Mouse (Mus musculus): ENCODE data around the gene Cd81.

The Cd81 gene

GRCm38 (mm10) chr7:143020764-143021163, 31.8 kb upstream of the Cd81 start:
- DNase-seq (ENCODE audit: low spot score) = no peak

DNA sequence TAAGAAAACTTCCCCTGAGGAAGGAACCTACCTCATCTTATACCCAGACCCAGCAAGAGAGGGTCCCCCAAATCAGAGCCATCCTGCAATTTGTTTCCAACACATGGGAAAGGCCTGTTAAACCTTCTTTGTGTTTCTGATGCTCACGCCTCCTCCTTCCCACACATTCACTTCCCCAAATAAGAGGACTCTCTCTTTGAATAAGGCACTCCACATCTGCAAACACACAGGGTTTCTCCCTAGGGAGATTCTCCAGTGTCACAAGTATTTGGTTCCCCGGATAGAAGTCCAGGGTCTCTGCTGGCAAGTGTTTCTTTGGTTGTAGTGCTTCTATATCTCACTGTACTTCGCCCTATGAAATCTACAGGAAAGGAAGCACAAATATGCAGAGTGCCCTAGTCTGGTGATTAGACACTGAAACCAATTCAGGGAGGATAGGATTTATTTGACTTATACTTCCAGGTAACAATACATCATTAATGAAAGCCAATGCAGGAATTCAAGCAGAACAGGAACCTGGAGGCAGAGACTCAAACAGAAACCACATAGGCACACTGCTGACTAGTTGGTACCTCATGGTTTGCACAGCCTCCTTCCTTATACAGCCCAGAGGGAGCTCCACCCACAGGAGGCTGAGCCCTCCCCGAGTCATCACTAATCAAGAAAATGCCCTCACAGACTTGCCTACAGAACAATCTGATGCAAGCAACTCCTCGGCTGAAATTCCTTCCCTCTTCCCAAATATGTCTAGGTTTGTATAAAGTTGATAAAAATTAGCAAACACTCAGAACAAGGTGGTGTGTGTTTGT, 31.0 kb upstream of the Cd81 start:
- no peak for DNase-seq (ENCODE audit: low spot score)

DNA sequence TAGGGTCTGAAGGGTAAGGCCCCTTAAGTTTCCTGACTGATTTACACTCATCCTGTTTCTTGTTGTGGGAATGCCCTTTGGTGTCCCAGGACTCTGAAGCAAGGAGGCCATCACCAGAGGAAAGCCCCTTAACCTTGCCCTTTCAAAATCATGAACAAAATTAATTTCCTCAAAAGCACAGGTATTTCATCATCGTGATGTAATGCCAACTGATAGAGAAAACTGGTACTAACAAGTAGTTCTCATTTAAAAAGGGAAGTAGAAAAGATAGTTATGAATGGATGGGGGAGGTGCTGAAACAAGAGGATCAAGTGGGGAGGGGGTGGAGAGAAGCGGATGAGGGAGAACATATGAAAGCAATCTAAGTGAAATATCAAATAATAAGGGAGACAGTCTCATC, 29.0 kb upstream of the Cd81 start:
- no peak for DNase-seq (ENCODE audit: low spot score)

DNA sequence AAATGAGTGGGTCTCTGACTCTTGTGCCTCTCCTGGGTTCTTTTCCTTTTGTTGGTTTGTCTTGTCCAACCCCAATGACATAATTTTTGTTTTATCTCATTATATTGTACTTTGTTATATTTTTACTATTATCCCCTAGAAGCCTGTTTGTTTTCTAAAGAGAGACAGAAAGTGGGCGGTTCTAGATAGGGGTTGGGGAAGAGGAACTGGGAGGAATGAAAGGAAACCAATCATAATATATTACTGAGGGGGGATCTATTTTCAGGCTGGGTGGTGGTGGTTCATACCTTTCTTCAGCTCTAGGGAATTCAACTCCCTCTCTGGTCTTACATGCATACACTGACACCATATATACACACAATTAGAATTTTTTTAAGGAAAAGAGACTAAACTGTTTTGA, 28.2 kb upstream of the Cd81 start:
- DNase-seq (ENCODE audit: low spot score) = no peak

DNA sequence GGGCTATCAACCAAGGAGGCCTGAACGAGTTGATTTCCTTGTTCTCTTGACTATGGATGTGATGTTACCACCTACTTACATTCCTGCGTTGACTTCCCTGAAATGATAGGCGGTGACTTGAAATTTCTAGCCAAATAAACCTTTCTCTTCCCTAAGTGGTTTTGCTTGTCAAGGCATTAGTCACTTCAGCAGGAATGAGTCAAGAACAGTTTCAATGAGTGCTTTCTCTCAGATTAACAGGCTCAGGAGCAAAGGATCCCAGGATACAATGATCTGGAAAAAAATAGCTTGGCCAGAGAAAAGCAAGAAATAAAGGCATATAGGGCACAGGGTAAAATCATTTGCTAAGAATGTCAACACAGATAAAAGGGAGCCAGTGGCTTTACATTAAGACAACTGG, 27.0 kb upstream of the Cd81 start:
- DNase-seq (ENCODE audit: low spot score) = no peak

DNA sequence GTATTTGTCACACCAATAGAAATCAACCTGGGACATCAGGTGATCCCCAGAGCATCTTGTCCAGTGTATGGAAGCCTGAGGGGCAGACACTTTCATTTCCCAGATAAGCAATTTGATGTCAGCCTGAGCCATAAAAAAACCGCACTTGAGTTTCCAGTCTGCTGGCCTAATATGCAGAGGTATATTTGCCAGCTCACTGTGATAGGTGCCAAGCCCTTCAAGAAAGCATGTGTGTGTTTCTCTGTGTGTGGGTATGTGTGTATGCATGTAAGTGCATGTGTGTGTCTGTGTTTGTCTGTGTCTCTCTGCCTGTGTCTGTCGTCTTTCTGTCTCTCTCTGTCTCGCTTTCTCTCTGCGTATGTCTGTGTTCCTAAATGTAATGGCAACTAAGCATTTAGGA, 25.3 kb upstream of the Cd81 start:
- DNase-seq (ENCODE audit: low spot score) = no peak

DNA sequence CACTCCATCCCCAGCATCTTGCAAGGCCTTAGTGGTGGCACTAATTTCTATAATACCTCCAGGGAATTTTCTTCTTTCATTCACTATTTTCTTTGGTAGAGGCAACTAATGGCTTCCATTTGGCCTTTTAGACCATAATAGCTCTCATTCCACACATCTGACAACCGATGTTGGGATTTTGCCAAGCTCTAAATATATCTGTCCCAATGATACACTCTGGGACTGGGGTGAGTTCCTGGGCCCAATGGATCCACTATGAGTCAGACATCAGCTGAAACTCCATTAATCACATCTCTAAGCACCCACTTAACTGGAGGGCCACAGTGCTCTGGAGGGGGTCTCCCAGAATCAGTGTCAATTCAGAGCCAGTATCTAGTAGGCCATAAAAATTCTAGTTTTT, 20.7 kb upstream of the Cd81 start:
- no peak for DNase-seq (ENCODE audit: low spot score)

GRCm38 (mm10) chr7:143033581-143033980, 19.0 kb upstream of the Cd81 start:
- DNase-seq (ENCODE audit: low spot score) = no peak

- DNase-seq (ENCODE audit: low spot score) = no peak
These were observed 18.4 kb upstream of the Cd81 start for GRCm38 (mm10) chr7:143034112-143034511.

GRCm38 (mm10) chr7:143034519-143035450, 17.8 kb upstream of the Cd81 start:
- DNase-seq (ENCODE audit: low spot score) = no peak

- DNase-seq (ENCODE audit: low spot score) = no peak
These were observed 15.8 kb upstream of the Cd81 start for GRCm38 (mm10) chr7:143036787-143037186.

DNA sequence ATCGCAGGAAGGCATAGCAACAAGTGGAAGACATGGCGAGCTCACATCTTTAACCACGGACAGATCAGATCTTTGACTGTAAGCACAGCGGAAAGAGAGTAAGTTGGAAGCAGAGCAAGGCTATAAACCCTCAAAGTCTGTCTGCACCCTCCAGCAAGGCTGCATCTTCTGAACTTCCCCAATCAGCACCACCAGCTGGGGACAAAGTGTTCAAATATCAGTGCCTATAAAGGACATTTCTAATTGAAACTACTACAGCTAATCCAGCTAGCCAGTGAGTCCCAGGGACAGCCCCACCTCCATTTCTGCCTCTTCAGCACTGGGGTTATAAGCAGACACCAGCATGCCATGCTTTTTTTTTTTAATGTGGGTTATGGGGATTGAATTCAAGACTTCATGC, 15.2 kb upstream of the Cd81 start:
- no peak for DNase-seq (ENCODE audit: low spot score)

DNA sequence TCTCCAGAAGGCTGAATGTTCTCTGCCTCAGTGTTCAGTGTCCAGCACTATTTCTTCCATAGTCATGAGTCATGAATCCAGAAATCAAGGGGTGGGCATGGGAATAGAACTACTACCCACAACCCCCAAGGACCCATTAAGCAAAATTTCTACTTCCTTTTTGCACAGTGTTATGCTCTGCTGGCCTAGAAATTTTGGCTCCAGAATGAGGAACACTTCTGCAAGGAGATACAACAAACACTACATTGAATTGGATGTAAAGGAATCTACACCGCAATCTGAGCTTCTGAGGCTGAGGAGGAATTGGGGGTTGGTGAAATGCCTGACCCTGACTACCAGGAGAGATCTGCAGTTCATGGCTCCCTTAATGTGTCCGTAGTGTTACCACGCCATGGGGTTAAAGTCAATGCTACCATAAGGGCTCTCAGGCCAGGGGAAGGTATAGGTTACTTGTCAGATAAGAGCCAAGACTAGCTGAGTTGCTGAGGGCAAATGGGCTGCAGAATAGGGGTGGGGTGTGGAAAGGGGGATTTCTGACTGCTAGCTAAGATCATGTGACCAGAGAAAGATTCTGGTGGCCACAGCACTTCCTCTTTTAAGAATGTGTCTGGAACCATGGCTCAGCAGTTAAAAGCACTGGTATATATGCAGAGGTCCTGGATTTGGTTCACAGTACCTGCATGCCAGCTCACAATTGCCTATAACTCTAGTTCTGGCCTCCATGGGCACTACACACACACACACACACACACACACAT, 14.2 kb upstream of the Cd81 start:
- DNase-seq (ENCODE audit: low spot score) = no peak

DNA sequence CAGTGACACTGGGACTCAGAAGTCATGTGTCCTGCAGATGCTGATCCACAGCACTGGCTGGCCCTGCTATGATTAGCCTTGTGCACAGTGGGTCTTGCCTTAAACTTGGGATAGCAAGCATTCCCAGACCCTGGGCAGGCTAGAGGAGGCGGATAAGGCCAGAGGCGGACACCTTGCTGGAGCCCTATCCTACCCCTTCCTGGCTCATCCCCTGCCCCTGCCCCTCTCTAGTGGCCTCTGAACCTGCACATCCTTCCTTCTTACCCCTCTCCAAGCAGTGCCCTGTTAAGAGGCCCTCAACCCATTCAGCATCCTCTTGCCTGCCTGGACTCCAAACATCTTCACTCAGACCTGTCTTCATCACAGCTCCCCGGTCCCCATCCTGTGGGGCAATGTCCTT, 12.0 kb upstream of the Cd81 start:
- no peak for DNase-seq (ENCODE audit: low spot score)

DNA sequence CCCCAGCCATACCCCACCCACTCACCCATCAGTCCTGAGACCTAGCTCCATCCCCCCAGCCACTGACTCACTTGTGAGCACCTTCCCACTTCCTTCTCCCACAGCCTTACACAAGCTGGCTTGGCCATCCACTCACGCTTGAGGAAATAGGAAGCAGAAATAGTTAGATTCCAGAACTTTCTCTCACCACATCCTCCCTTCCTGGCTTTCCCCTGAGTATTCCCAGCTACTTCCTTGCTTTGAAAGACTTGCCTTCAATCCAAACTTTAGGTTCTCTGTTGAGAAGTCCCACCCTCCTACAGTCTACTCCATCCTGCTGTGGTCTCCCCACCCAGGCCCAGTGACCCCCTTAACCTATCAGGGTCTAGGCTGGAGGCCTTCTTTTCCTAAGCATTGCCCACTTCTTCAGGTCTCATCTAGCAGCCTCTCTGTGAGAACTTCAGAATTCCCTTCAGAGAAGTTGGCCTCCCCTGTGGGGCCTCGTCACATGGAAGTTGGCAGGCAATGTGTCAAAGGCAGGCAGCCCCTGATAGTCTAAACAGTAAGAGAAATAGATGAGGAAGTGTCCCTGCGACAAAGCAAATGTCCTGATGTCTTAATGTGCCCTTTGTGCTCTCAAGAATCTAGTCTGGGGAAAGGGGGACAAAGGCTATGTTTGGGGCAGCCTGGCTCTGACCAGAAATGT, 11.3 kb upstream of the Cd81 start:
- no peak for DNase-seq (ENCODE audit: low spot score)

DNA sequence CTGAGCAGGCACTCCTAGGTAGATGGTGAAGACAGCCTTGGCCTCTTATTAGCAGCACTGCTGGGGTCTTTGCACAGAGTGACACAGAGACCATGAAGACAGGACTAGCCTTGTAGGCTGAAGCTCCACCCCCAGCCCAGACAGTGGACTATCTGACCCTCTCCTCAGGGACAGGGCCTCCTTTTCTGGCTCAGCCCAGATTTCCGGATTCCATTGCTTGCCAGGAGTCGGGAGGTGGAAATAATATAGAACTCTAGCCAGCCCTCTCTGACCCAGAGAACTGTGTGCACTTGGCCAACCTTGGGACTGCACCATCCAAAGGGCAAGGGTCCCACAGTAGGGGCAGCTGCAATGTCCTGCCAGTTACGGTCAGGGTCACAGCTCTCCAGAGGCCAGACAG, 10.4 kb upstream of the Cd81 start:
- no peak for DNase-seq (ENCODE audit: low spot score)

- no peak for DNase-seq (ENCODE audit: low spot score)
These were observed 9.6 kb upstream of the Cd81 start for GRCm38 (mm10) chr7:143042897-143043300.

- DNase-seq (ENCODE audit: low spot score) = no peak
These were observed 8.3 kb upstream of the Cd81 start for GRCm38 (mm10) chr7:143044049-143044825.

GRCm38 (mm10) chr7:143044826-143045206, 7.7 kb upstream of the Cd81 start:
- no peak for DNase-seq (ENCODE audit: low spot score)

DNA sequence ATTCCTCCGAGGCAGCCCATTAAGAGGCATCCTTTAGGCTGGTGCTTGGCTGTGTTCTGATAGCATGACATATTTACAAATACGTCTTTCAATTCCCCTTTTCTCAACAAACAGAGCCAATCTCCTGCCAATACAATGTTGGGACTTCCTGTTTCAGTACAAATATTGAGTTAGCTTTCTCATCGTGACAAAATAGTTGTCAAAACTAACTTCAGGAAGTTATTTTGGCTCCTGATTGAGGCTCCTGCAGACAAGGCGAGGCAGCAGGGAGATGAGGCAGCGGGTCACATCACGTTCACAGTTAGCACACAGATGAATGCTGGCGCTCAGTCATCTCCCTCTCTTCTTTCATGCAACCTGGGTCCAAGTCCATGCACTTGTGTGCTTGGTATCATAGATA, 6.2 kb upstream of the Cd81 start:
- DNase-seq (ENCODE audit: low spot score) = no peak

DNA sequence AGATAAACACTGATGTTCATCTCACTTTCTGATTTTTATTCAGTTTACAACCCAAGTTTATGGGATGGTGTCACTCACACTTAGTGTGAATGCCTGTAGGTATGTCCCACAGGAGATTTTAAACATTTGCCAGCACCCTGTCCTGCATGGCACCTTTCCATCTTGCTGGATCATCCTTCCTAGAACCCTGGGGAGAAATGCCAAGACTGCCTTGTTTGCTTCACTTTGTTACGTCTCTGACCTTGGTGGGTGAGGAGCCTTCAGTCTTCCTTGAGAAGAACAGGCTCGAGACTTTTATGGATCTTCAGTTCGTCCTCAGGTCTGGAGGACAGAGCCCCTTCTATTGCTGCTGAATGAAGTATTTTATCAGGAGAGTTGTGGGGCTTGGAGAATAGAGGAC, 3.2 kb upstream of the Cd81 start:
- DNase-seq (ENCODE audit: low spot score) = no peak
